Mouse (Mus musculus): ENCODE results near the gene Cwc25. TPM values are rescaled to one million over a fixed set of nuclear protein-coding genes. Genes with fewer than 3 reads are reported as not detected.
A peak's percentile ranks its signal among the peaks of the same experiment; 100 is the strongest.
"Not testable (repeated sequence)": the region's sequence is repeated elsewhere in the genome, so short reads cannot be mapped to it uniquely, and the experiment has no call there.

Cwc25 gene
- total RNA-seq, 2 experiments from 2014 or later, result 17.7 to 23.3 TPM

DNA sequence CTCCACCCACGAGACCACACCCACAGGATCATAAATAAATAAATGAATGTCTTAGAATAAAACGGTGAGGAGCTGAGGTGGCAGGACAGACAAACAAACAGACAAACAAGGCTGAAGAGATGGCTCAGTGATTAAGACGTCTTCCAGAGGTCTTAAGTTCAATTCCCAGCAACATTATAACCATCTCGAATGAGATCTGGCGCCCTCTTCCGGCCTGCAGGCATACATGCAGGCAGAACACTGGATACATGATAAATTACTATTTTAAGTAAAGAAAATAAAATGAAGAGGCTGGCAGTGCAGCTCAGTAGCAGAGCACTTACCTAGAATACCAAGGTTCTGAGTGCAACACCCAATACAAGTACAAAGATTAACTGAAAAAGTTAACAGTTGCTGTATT lies 27.7 kb downstream of the Cwc25 start:
- ATAC-seq (replicated peaks; ENCODE audit: low FRiP score, low TSS enrichment, poor library complexity, severe bottlenecking), result 0 out of 2 replicates have a peak, but pooled peaks have one; percentile 11

DNA sequence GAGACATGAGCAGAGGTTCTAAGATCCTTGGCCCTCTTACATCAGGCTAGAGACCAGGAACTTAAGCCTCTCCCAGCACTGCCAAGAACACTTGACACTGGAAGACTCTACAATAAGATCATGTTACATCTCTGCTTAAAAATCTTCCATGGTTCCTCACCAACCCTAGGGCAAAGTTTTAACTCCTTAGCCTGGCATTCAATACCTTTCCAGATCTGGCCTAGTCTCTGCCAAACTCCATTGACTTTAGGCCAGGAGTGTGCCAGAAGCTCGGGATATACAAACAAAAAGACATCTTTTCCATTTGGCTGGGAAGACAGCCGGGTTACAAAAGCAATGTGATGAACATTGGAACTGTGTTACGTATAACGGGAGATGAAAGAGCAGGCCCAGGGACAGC lies 28.8 kb downstream of the Cwc25 start:
- ATAC-seq (replicated peaks; ENCODE audit: low FRiP score, low TSS enrichment, poor library complexity, severe bottlenecking), result no peak

DNA sequence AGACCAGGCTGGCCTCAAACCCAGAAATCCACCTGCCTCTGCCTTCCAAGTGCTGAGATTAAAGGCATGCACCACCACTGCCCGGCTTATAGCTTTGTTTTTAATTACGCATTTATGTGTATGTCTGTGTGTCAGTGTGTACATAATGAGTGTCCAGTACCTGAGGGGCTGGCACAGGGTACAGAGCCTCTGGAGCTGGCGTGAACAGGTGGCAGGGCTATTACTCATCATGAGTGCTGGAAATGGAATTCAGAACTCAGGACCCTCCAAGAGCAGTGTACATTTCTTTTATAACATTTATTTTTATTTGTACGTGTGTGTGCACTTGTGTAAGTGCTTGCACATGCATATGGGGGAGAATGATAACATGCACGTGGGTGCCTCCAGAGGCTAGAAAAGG lies 29.7 kb downstream of the Cwc25 start:
- ATAC-seq (replicated peaks; ENCODE audit: low FRiP score, low TSS enrichment, poor library complexity, severe bottlenecking), result no peak

DNA sequence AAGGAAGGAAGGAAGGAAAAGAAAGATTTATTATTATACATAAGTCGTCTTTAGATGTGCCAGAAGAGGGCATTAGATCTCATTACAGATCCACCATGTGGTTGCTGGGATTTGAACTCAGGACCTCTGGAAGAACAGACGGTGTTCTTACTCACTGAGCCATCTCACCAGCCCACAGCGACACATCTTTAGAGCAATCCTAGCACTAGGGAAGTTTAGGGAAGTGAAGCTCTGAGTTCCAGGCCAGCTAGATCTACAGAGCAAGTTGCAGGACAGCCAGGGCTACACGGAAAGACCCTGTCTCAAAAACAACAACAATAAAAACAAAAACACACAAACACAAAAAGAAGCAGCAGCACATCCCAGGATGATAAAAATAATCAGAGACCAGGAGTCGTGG lies 31.5 kb downstream of the Cwc25 start:
- ATAC-seq (replicated peaks; ENCODE audit: low FRiP score, low TSS enrichment, poor library complexity, severe bottlenecking), result not testable (repeated sequence)

DNA sequence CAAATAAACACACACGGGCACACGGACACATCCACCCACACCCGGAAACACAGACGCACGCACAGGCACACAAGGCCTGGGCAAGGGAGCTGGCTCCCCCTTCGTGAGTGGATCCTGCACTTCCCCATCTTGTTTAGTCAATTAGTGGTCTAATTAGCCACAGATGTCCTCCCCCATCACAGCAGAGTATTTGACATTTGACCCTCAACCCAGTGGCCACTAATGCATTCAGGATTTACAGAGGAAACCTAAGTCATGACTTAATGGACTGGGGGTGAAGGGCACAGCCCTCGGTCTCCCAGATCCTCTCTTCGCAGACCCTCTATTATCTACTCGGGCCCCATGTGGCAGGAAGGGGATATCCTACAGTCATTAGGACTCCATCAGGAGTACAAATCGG lies 32.7 kb downstream of the Cwc25 start:
- no peak for ATAC-seq (replicated peaks; ENCODE audit: low FRiP score, low TSS enrichment, poor library complexity, severe bottlenecking)

DNA sequence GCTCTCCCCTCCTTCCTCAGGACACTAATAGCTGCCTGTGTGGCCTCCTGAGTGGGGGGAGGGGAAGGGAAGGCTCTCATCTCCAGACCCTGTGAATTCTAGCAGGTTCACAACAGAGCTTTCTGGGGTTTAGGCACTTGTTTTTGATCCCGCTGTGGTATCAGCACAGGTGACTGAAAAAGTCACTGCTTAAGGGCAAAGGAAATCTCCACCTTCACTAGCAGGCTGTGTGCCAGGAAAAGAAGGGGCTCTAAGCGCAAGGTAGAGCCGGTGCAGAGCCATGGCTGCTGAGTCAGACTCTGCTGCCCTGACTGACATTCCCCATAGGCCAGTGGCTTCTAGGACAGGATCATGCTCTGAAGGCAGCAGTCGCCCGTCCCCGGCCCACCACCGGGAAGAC lies 37.6 kb downstream of the Cwc25 start:
- ATAC-seq (replicated peaks; ENCODE audit: low FRiP score, low TSS enrichment, poor library complexity, severe bottlenecking), result 0 out of 2 replicates have a peak, but pooled peaks have one; percentile 29

DNA sequence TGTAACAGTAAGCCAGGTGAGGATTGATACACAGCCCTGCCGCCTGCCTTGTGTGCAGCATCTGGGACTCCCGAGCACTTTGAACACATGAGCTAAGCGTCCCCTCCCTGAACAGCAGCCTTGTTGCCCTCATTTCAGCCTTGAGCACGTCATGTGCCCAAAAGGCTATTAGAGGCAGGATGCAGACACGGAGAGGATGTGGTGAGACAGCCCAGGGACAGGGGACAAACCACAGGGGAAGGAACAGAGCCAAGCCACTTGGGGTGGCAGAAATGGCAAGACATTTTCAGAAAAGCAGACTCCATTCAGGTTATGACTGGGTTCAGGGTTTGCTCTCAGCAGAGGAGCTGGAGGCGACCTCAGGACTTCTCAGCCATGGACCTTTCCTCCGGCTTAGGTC lies 38.0 kb downstream of the Cwc25 start:
- 0 out of 2 replicates have a peak, but pooled peaks have one; percentile 22 for ATAC-seq (replicated peaks; ENCODE audit: low FRiP score, low TSS enrichment, poor library complexity, severe bottlenecking)

DNA sequence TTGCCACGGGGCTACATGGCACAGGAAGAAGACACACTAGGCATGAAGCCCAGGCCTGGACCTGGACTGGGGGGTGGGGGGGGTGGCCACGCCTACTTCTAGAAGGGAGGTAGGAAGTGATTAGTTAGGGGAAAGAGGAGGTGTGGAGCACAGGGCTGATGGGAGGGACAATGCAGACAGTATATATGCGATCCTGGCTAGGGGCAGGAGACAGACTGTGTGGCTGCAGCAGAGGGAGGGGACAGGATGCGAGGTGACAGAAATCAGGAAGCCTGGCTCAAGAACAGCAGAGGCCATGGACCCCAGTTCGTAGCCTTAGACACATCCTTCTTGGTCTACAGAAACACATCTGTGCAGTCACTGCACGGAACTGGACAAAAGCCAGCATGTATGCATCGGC lies 42.6 kb downstream of the Cwc25 start:
- ATAC-seq (replicated peaks; ENCODE audit: low FRiP score, low TSS enrichment, poor library complexity, severe bottlenecking), result no peak

DNA sequence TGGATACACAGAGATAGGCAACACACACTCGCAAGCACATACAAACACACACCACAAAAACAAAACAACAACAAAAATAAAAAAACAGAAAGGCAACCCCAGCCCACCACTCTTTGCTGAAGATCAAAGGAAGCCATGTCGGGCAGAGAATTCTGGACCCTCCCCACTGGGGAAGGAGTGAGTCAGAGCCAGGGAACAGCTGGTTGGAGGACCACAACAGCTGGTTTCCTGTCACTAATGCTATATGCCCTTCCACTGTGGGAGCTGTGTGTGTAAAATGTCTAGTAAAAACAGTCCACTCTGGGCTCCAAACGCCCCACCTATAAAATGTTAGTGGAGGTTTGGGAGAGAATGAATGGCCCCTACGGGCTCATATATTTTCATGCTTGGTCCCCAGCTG lies 45.0 kb downstream of the Cwc25 start:
- no peak for ATAC-seq (replicated peaks; ENCODE audit: low FRiP score, low TSS enrichment, poor library complexity, severe bottlenecking)

DNA sequence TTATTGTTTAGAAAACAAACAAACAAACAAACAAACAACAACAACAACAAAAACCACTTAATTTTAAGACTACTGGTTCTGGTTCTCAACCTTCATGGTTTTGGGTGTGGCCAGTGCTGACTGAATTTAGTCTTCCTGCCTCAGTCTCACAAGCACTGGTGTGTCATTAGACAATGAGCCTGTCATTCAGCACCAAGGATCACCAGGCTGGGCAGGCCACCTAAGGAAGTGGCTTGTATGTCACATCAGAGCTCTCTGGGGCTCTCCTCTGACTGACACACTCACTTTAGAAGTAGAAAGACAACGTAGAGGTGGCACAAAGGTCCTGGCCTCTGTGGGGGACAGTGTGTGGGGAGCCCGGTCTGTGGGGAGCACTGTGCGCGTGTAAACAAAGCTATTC lies 47.3 kb downstream of the Cwc25 start:
- no peak for ATAC-seq (replicated peaks; ENCODE audit: low FRiP score, low TSS enrichment, poor library complexity, severe bottlenecking)

DNA sequence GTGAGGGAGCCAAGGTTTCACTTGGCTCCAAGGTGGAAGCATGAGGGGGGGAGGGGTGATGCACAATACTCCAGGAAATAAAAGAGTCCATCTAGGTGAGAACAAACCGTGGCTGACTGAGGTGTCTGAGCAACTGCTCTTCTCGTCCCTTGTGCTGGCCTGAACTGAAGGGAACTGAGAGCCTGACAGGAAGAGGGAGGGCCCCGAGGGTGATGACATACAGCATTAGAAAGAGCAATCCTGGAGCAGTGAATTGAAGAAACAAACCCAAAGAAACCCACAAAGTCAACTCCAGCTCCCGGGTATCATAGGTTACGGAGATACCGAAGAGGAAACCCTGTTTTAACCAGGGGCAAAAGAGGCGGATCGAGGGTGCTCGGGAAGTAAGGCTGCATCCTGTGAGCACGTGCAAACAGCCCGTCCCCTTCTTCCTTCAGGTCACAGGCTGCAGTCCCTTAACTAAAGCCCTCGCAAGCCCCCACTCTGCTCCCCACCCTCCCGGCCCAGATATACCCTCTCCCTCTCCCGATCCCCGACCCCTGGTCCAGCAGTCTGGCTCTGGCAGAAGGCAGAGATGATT lies 48.0 kb downstream of the Cwc25 start:
- no peak for ATAC-seq (replicated peaks; ENCODE audit: low FRiP score, low TSS enrichment, poor library complexity, severe bottlenecking)

DNA sequence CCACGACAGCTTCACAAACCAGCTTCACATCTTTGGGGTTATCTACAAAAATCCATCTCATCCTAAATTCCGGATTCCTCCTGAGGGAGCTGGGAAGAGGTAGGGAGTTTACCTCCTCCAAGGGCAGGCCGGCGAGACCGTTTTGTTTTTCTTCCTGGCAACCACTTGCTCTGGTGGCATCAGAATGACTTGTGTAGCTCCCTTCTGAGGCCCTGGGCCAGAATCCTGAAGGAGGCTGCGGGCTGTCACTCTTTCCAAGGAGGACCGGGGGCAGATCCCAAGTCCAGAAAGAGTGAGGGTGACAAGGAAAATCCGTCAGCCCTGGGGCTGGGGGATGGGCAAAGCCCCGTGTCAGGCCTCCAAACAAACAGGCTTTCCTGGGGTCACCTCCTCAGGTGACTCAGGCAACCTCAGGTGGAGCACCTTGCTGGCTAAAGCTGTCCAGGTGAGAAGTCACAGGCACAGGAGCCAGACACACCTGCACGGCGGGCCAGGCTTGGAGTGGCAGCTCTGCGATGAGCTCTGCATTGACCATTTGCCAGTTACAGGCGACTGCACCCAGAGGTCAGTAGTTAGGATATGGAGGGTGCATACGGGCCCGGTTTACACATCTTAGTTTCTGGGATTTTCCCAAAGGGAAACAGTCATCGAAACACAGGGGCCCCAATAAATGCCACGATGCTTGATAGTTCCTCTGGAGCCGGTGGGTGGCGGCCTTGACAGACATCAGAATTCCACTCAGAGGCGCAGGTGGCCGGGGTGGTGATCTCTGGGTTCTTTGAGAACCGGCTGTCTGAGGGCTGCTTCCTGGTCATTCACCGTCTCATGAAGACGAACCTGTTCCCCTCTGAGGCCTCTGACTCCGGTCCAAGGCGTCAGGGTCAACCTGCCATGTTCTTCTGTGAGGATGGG lies 48.7 kb downstream of the Cwc25 start:
- no peak for ATAC-seq (replicated peaks; ENCODE audit: low FRiP score, low TSS enrichment, poor library complexity, severe bottlenecking)

DNA sequence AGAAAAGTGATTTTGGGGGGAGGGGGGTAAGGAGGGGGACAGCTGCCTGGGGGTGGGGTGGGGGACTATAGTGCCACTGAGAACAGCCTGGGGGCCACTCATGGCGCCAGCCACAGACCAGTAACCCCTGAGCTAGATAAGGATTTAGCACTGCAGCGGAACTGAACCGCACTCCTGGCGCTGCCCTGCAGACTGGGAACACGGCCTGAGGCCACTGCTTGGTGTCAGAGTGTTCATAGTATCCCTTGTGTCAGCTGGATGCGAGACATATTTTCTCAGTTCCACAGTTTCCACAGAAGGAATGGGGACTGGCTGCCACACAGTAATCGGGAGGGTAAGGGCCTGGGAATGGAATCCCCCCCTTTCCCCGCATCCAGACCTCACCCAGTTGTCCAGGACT lies 50.3 kb downstream of the Cwc25 start:
- ATAC-seq (replicated peaks; ENCODE audit: low FRiP score, low TSS enrichment, poor library complexity, severe bottlenecking), result no peak

DNA sequence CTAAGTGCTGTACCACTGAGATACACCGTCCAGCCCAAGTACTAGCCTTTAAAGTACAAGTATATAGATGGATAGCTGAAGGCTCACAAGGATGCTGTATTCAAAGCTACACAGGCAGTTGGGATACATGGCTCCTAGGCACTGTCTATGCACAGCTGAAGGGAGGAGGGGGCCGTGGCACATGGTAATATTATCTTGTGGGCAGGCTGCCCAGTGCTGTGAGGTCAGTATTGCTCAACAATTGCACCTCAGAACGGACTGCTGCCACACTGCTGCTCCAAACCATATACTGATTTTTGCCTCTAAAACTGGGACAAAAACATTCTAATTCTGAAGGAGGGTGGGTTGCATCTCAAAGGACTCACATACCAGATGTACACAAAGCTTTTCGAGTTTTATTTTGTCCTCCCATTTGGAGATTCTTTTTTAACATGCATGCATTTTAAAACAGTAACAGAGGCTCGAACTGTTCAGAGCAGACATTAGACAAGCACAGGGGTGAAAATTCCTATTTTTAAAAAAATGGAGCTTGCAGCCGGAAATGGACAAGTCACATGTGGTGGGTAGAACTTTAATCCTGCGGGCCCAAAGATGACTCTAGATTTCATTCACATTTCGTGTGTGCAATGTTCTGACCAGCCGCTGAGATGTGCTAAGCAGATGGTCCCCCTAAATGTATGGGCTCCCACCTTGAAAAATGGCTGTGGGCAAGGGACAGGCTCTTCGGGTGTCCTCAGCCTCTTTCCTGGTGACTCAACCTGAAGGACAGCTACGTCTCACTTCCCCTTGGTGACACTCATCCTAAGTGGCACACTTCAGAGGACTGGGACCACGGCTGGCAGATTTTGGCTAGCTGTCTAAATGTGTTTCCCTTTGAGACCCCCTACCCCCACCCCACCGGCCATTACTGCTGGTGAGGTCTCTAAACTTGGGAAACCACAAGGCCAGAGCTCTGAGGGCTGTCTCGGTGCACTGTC lies 51.3 kb downstream of the Cwc25 start:
- ATAC-seq (replicated peaks; ENCODE audit: low FRiP score, low TSS enrichment, poor library complexity, severe bottlenecking), result no peak

DNA sequence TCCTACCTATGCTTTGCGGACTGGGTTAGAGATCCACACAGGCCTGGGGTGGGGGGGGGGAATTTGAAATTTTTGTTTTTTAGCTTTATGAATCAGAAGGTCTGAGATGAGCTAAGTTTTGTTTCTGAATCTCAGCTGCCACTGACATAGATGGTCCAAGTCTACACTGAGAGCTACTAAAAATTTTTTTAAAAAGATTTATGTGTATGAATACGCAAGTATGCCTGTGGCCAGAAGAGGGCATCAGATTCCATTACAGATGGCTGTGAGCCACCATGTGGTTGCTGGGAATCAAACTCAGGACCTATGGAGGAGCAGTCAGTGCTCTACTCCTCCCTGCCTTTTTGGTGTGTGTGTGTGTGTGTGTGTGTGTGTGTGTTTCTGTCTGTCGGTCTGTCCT lies 52.0 kb downstream of the Cwc25 start:
- ATAC-seq (replicated peaks; ENCODE audit: low FRiP score, low TSS enrichment, poor library complexity, severe bottlenecking), result no peak

DNA sequence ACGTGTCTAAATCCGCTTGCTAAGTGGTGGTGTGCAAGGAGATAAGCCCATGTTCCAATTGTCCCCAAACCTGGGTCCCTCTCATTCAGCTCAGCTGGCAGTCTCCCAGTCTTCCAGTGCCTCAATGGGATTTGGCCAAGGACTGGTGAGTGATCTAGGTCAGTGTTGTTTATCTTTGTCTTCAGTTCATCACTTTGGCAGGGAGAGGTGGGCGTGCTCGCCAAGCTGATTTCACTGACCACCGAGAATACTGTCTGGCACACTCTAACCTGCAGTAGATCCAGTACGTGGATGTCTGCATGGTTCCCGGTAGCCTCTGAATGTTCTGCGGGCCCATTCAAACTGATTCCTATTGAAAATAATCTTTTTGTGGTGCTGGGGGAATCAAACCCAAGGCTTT lies 52.5 kb downstream of the Cwc25 start:
- ATAC-seq (replicated peaks; ENCODE audit: low FRiP score, low TSS enrichment, poor library complexity, severe bottlenecking), result no peak

DNA sequence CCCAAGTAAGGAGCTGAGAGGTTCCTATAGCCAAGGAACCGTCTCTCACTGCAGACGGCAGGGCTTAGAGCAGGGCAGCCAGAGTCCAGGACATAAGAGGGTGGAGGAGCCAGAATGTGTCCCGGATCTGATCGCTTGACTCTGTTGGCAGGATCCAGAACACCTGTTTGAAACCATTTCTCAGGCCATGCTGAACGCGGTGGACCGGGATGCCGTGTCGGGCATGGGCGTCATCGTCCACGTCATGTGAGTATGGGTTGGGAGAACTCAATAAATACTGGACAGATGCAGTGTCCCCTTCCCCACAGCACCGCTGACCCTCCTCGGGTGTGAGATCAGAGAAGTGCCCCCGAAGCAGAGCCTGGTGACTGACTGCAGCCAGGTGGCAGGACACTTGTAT lies 54.1 kb downstream of the Cwc25 start:
- ATAC-seq (replicated peaks; ENCODE audit: low FRiP score, low TSS enrichment, poor library complexity, severe bottlenecking), result no peak

DNA sequence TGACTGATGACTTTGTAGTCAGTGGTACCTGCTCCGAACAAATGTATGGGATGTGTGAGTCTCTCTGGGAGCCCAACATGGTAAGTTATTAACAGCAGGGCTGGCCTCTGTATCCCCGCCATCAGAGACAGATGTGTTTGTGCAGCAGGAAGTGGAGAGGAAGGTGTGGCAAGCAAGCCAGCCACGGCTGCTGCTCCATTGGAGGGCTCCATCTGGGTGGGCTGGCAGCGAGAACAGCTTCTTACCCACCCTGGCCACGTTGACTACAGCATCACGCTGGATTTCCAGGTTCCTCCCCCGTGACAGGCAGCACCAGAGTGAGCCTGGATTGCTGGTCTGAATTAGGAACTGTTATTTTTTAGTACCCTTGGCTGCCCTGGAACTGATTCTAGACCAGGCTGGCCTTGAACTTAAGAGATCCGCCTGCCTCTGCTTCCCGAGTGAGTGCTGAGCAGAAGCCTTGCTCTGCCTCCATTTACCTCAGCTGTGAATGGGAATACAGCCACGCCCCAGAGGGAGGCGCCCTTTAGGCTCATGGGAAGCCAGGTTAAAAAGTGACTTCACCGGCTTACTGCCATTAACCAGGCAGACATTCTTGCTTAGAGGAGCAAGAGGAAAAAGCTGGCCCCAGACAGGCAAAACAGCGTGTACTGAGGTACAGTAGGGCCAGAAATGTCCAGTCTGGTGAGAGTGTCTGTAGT lies 55.0 kb downstream of the Cwc25 start:
- no peak for ATAC-seq (replicated peaks; ENCODE audit: low FRiP score, low TSS enrichment, poor library complexity, severe bottlenecking)

DNA sequence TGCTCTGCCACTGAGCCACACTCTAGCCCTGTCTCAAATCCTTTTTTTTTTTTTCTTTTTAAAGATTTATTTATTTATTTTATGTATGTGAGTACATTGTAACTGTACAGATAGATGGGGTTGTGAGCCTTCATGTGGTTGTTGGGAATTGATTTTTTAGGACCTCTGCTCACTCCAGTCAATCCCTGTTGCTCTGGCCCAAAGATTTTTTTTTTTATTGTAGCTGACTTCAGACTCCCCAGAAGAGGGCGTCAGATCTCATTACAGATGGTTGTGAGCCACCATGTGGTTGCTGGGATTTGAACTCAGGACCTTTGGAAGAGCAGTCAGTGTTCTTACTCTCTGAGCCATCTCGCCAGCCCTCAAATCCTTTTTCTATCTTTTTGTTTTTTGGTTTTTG lies 56.3 kb downstream of the Cwc25 start:
- ATAC-seq (replicated peaks; ENCODE audit: low FRiP score, low TSS enrichment, poor library complexity, severe bottlenecking), result not testable (repeated sequence)

All from megakaryocyte-erythroid progenitor cell, adult 5-6 weeks (primary cell).